Mouse (Mus musculus): ENCODE results near the gene Cnot11. TPM values are rescaled to one million over a fixed set of nuclear protein-coding genes. Genes with fewer than 3 reads are reported as not detected.

Cnot11 gene
- polyA plus RNA-seq, 1 experiment from 2014 or later: 10.0 TPM

DNA sequence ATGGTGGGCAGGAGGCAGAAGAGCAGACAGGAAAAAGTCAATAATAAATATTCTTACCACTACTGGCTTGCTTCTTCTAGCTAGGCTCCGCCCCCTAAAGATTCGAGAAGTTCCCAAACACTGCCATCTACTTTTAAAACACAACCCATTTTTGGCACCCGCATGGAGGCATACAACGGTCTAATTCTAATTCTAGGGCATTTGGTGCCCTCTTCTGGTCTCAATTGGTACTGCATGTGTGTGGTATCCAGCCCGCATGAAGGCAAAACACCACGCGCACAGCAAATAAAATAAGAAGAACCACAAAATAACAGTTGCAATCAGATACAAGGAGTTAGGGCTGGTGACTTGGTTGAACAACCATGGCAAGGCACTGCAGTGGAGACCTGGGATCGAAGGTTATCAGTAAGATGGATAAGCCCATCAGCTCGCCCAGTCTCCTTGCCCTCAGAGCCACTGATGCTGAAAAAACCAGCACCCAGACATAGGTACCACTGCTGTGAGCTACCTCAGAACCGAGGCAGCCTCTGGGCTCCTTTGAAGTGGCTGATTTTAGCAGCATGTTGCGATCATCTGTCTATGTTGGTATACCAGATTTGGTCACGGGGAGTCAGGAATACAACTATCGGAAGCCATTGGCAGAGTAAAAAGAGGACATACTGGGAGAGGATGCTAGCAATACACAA, 4.4 kb upstream of the Cnot11 start:
- WGBS: 32% methylated on average over 13 of the region's 13 CpGs
- DNase-seq (ENCODE audit: low spot score) (peak; percentile 84), ATAC-seq (peak; percentile 37; the same call in 1 of the 2 replicates)

DNA sequence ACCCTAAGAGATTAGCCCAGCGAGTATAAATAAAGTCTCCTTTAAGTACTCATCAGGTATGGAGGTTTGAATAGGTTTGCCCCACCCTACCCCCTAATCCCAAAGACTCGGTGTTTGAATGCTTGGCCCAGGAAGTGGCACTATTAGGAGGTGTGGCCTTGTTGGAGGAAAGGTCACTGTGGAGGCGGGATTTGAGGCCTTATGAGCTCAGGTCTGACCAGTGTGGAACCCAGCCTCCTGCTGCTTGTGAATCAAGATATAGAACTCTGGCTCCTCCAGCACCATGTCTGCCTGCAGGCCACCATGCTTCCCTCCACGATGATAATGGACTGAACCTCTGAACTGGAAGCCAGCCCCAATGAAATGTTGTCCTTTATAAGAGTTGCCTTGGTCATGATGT, 3.8 kb upstream of the Cnot11 start:
- Histone ChIP-seq H3K9ac (replicated peaks; ENCODE audit: low read depth) (no peak overlapping the region), H3K27ac (ENCODE audit: low read length) (no peak overlapping the region), H3K9me3 (ENCODE audit: low read length) (no peaks in the 10 kb centered on the region), H3K27me3 (replicated peaks; ENCODE audit: insufficient read depth, low read length) (no peaks in the 10 kb centered on the region), H3K4me1 (ENCODE audit: insufficient read depth, low read depth, low read length) (no peaks in the 10 kb centered on the region), H3K36me3 (ENCODE audit: insufficient read depth, low read length) (no peaks in the 10 kb centered on the region), H3K4me3 (ENCODE audit: low read depth, low read length) (no peak overlapping the region), H3K4me2 (replicated peaks; ENCODE audit: low read depth, low read length) (no peak overlapping the region)
- no peak for TF ChIP-seq EP300 (IDR thresholded peaks at IDR 0.05)
- no peak for TF ChIP-seq CTCF (IDR thresholded peaks at IDR 0.05)
- ATAC-seq (no peak), DNase-seq (ENCODE audit: low spot score) (no peak)
- 66% methylated on average over 4 of the region's 4 CpGs for WGBS

More for the DNA sequence above, 4.4 kb upstream of the Cnot11 start:
- H3K27me3 ChIP-seq (replicated peaks; ENCODE audit: insufficient read depth, low read length): no peaks in the 10 kb centered on the region
- H3K27ac ChIP-seq (ENCODE audit: low read length): no peak overlapping the region
- H3K4me2 ChIP-seq (replicated peaks; ENCODE audit: low read depth, low read length): no peak overlapping the region
- H3K4me1 ChIP-seq (ENCODE audit: insufficient read depth, low read depth, low read length): no peaks in the 10 kb centered on the region
- no peaks in the 10 kb centered on the region for H3K36me3 ChIP-seq (ENCODE audit: insufficient read depth, low read length)
- H3K9ac ChIP-seq (replicated peaks; ENCODE audit: low read depth): no peak overlapping the region
- no peak overlapping the region for H3K4me3 ChIP-seq (ENCODE audit: low read depth, low read length)
- H3K9me3 ChIP-seq (ENCODE audit: low read length): no peaks in the 10 kb centered on the region
- TF ChIP-seq CTCF (IDR thresholded peaks at IDR 0.05) (peak; percentile 92), EP300 (IDR thresholded peaks at IDR 0.05) (no peak)

DNA sequence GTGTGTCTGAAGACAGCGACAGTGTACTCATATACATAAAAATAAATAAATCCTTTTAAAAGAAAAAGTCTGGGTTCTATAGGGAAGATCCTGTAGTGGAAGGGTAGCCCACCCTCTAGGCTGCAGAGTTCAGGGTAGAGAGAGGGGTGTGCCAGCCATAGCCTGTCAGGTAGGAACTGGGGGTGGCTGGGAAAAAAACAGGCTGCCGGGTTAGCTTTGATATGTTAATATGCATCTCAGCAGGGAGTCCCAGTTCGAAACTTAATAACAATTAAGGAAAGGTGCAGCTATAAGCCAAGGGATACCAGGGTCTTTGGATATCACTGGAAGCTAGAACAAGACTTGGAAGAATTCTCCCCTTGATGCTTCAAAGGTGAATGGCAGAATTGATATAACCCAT, 875 bp upstream of the Cnot11 start:
- Histone ChIP-seq H3K4me2 (replicated peaks; ENCODE audit: low read depth, low read length) (no peak overlapping the region), H3K36me3 (ENCODE audit: insufficient read depth, low read length) (peaks cover 3% of the 10 kb centered on the region; the same call in 1 of the 2 replicates), H3K27ac (ENCODE audit: low read length) (no peak overlapping the region), H3K4me3 (ENCODE audit: low read depth, low read length) (no peak overlapping the region), H3K9ac (replicated peaks; ENCODE audit: low read depth) (no peak overlapping the region), H3K4me1 (ENCODE audit: insufficient read depth, low read depth, low read length) (peaks cover 5% of the 10 kb centered on the region; the same call in 1 of the 2 replicates), H3K9me3 (ENCODE audit: low read length) (no peaks in the 10 kb centered on the region), H3K27me3 (replicated peaks; ENCODE audit: insufficient read depth, low read length) (no peaks in the 10 kb centered on the region)
- WGBS: 41% methylated on average over 3 of the region's 3 CpGs
- no peak for TF ChIP-seq CTCF (IDR thresholded peaks at IDR 0.05)
- TF ChIP-seq EP300 (IDR thresholded peaks at IDR 0.05): no peak
- ATAC-seq: no peak
- DNase-seq (ENCODE audit: low spot score): no peak

DNA sequence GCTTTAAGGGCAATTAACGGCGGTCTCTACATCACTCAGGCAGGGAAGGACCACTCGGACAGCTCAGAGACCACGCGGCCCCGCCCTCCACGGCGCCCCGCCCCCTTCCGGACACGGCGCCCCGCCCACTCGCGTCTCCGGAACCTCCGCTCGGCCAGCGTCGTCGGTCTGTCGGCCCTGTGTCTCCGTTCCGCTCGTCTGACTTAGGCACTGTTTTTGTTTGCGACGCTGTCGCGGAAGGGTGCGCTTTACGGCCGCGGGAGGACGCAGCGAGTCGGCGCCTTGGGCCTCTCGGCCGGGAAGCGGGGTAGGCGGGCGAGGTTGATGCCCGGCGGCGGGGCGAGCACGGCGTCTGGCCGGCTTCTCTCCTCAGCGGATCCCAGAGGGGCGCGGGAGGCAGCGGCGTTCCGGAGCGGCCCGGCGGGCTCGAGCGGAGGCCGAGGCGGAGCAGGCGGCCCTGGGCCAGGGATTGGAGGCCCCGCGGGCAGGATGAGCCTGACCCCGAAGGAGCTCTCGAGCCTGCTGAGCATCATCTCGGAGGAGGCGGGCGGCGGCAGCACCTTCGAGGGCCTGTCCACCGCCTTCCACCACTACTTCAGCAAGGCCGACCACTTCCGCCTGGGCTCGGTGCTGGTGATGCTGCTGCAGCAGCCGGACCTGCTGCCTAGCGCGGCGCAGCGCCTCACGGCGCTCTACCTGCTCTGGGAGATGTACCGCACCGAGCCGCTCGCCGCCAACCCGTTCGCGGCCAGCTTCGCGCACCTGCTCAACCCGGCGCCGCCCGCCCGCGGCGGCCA, 921 bp downstream of the Cnot11 start:
- WGBS: under 1% methylated on average over 80 of the region's 100 CpGs
- Histone ChIP-seq H3K4me1 (ENCODE audit: insufficient read depth, low read depth, low read length) (peaks cover 5% of the 10 kb centered on the region; the same call in 1 of the 2 replicates), H3K4me3 (ENCODE audit: low read depth, low read length) (peak overlapping the region; percentile 93), H3K27ac (ENCODE audit: low read length) (peak overlapping the region; percentile 95), H3K36me3 (ENCODE audit: insufficient read depth, low read length) (peaks cover 20% of the 10 kb centered on the region; the same call in 1 of the 2 replicates), H3K9ac (replicated peaks; ENCODE audit: low read depth) (peak overlapping the region; percentile 84), H3K27me3 (replicated peaks; ENCODE audit: insufficient read depth, low read length) (no peaks in the 10 kb centered on the region), H3K9me3 (ENCODE audit: low read length) (no peaks in the 10 kb centered on the region), H3K4me2 (replicated peaks; ENCODE audit: low read depth, low read length) (peak overlapping the region; percentile 97)
- ATAC-seq: peak; percentile 95
- TF ChIP-seq CTCF (IDR thresholded peaks at IDR 0.05): peak; percentile 28; the same call in 1 of the 2 replicates
- no peak for TF ChIP-seq EP300 (IDR thresholded peaks at IDR 0.05)
- DNase-seq (ENCODE audit: low spot score): peak; percentile 98

DNA sequence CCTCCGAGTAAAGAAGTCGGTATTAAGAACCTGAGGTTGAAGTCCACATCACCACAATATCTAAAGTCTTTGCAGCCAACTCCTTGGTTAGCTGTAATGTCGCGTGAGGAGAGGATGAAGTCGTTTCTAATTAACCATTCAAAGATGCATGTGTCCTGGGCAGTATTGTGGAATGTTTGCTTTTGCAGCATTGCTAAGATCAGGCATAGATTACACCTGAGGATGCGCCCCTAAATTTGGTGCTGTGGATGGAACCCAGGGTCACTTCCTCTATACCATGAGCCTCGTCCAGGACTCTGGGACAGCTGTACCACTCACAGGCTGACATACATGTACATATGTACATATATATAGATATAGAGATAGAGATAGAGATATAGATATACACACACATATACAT, 1.9 kb downstream of the Cnot11 start:
- peak overlapping the region; percentile 84 for H3K9ac ChIP-seq (replicated peaks; ENCODE audit: low read depth)

More for the DNA sequence above, 1.9 kb downstream of the Cnot11 start:
- no peak for DNase-seq (ENCODE audit: low spot score)
- WGBS: 23% methylated on average over 7 of the region's 7 CpGs
- H3K4me2 ChIP-seq (replicated peaks; ENCODE audit: low read depth, low read length): peak overlapping the region; percentile 97
- peak overlapping the region; percentile 93 for H3K4me3 ChIP-seq (ENCODE audit: low read depth, low read length)
- peaks cover 5% of the 10 kb centered on the region; the same call in 1 of the 2 replicates for H3K4me1 ChIP-seq (ENCODE audit: insufficient read depth, low read depth, low read length)
- H3K27ac ChIP-seq (ENCODE audit: low read length): no peak overlapping the region
- TF ChIP-seq EP300 (IDR thresholded peaks at IDR 0.05): no peak
- TF ChIP-seq CTCF (IDR thresholded peaks at IDR 0.05): no peak
- H3K36me3 ChIP-seq (ENCODE audit: insufficient read depth, low read length): peaks cover 22% of the 10 kb centered on the region; the same call in 1 of the 2 replicates
- no peaks in the 10 kb centered on the region for H3K9me3 ChIP-seq (ENCODE audit: low read length)
- H3K27me3 ChIP-seq (replicated peaks; ENCODE audit: insufficient read depth, low read length): no peaks in the 10 kb centered on the region
- ATAC-seq: no peak

Measured in lung, postnatal 0 days (tissue).